In genomic region chr1:95605458-95605857, GRCm38 (mm10) we compare ENCODE assay signal across 13 mouse cellular contexts.
DNase-seq lines count a peak whose midpoint lies in the region; ATAC-seq and TF ChIP-seq lines count a peak whose summit lies in the region.
"Had no signal": no experiment of that assay in that cellular context is flagged by ENCODE, and none has a peak within 500 bp of the region (broad histone marks: within the 10 kb centered on the region; RNA-seq: fewer than 3 reads in every experiment).

No protein-coding gene starts in this region.

- no peak overlapping the region for H3K4me3 ChIP-seq in liver, postnatal 0 days (ENCODE audit: low read depth, low read length)
- no peak overlapping the region for H3K4me3 ChIP-seq in liver, embryonic 12.5 days
- no peak overlapping the region for H3K4me3 ChIP-seq in stomach, postnatal 0 days (ENCODE audit: low read depth, low read length)
- H3K4me3 ChIP-seq: liver, embryonic 15.5 days had no signal

- WGBS in liver, postnatal 0 days (ENCODE audit: insufficient replicate concordance), result 67% methylated on average over 2 of the region's 2 CpGs
- 68% methylated on average over 2 of the region's 2 CpGs for WGBS in liver, embryonic 12.5 days (ENCODE audit: insufficient replicate concordance)
- 64% methylated on average over 2 of the region's 2 CpGs for WGBS in stomach, postnatal 0 days

- no peaks in the 10 kb centered on the region for H3K9me3 ChIP-seq in liver, postnatal 0 days (ENCODE audit: low read length)
- no peaks in the 10 kb centered on the region for H3K9me3 ChIP-seq in liver, embryonic 12.5 days (replicated peaks)
- no peaks in the 10 kb centered on the region for H3K9me3 ChIP-seq in stomach, postnatal 0 days (ENCODE audit: control insufficient read depth, low read length)
- H3K9me3 ChIP-seq: liver, embryonic 15.5 days had no signal

- DNase-seq in liver, postnatal 0 days, result no peak
- DNase-seq in B cell, adult 2 months, result peak; percentile 43 to 47
- DNase-seq in lung, postnatal 10 days, result peak; percentile 41
- no peak for DNase-seq in layer of hippocampus, adult 8-10 months (ENCODE audit: low spot score in 2 of 2)
- no peak for DNase-seq in stomach, postnatal 0 days (ENCODE audit: low spot score)
- DNase-seq: adrenal gland, postnatal 36 days; heart, postnatal 36 days; kidney, adult 18-20 months; midbrain, embryonic 14.5 days; right cerebral cortex, postnatal 25 days had no signal

- no peaks in the 10 kb centered on the region for H3K36me3 ChIP-seq in liver, postnatal 0 days (replicated peaks; ENCODE audit: insufficient read depth, low read length)
- no peaks in the 10 kb centered on the region for H3K36me3 ChIP-seq in liver, embryonic 12.5 days
- no peaks in the 10 kb centered on the region for H3K36me3 ChIP-seq in stomach, postnatal 0 days (ENCODE audit: control insufficient read depth, insufficient read depth, low read length)
- H3K36me3 ChIP-seq: liver, embryonic 15.5 days had no signal

- no peaks in the 10 kb centered on the region for H3K4me1 ChIP-seq in liver, postnatal 0 days (ENCODE audit: insufficient read depth)
- no peaks in the 10 kb centered on the region for H3K4me1 ChIP-seq in liver, embryonic 12.5 days
- no peaks in the 10 kb centered on the region for H3K4me1 ChIP-seq in stomach, postnatal 0 days (replicated peaks; ENCODE audit: control insufficient read depth, insufficient read depth)
- H3K4me1 ChIP-seq: liver, embryonic 15.5 days had no signal

- ATAC-seq in liver, postnatal 0 days, result peak; percentile 29
- no peak for ATAC-seq in liver, embryonic 12.5 days
- ATAC-seq in CD4-positive, CD25-positive, alpha-beta regulatory T cell, adult 4 months, result peak; percentile 68
- no peak for ATAC-seq in stomach, postnatal 0 days (ENCODE audit: low FRiP score, low TSS enrichment)

- no peak for TF ChIP-seq EP300 in liver, postnatal 0 days (IDR thresholded peaks at IDR 0.05; ENCODE audit: low read depth)
- no peak for TF ChIP-seq EP300 in stomach, postnatal 0 days (optimal IDR thresholded peaks at IDR 0.05)

- H3K9ac ChIP-seq in liver, postnatal 0 days (replicated peaks), result no peak overlapping the region
- H3K9ac ChIP-seq in liver, embryonic 12.5 days, result no peak overlapping the region
- no peak overlapping the region for H3K9ac ChIP-seq in stomach, postnatal 0 days (ENCODE audit: low read length)
- H3K9ac ChIP-seq: liver, embryonic 15.5 days had no signal

- no peak for TF ChIP-seq CTCF in liver, postnatal 0 days (IDR thresholded peaks at IDR 0.05; ENCODE audit: low read depth)
- TF ChIP-seq CTCF in stomach, postnatal 0 days (IDR thresholded peaks at IDR 0.05; ENCODE audit: low read depth), result no peak

- no peaks in the 10 kb centered on the region for H3K27me3 ChIP-seq in liver, postnatal 0 days (ENCODE audit: insufficient read depth, low read length)
- H3K27me3 ChIP-seq in liver, embryonic 12.5 days (replicated peaks), result no peaks in the 10 kb centered on the region
- H3K27me3 ChIP-seq in stomach, postnatal 0 days (ENCODE audit: control insufficient read depth, insufficient read depth, low read length), result no peaks in the 10 kb centered on the region
- H3K27me3 ChIP-seq: liver, embryonic 15.5 days had no signal

- H3K4me2 ChIP-seq in liver, postnatal 0 days (ENCODE audit: low read depth, low read length), result no peak overlapping the region
- no peak overlapping the region for H3K4me2 ChIP-seq in liver, embryonic 12.5 days
- H3K4me2 ChIP-seq in stomach, postnatal 0 days (replicated peaks; ENCODE audit: low read depth), result no peak overlapping the region
- H3K4me2 ChIP-seq: liver, embryonic 15.5 days had no signal

- no peak overlapping the region for H3K27ac ChIP-seq in liver, postnatal 0 days (ENCODE audit: low read depth)
- no peak overlapping the region for H3K27ac ChIP-seq in liver, embryonic 12.5 days
- no peak overlapping the region for H3K27ac ChIP-seq in stomach, postnatal 0 days (replicated peaks)
- H3K27ac ChIP-seq: liver, embryonic 15.5 days had no signal

Comparison
In these comparisons a context has a peak if more than half of its experiments do, and no peak if none do; other contexts are left out.
1. ATAC-seq: peak in liver, postnatal 0 days (single experiment) and CD4-positive, CD25-positive, alpha-beta regulatory T cell, adult 4 months (single experiment); none in liver, embryonic 12.5 days (single experiment) and stomach, postnatal 0 days (single experiment).
2. DNase-seq: peak in B cell, adult 2 months (2 of 2) and lung, postnatal 10 days (single experiment); none in liver, postnatal 0 days (single experiment), layer of hippocampus, adult 8-10 months (0 of 2) and stomach, postnatal 0 days (single experiment).